Mouse (Mus musculus) gastrocnemius, postnatal 4 days (tissue): ENCODE measurements around the gene Slfn1. TPM values are rescaled to one million over a fixed set of nuclear protein-coding genes. Genes with fewer than 3 reads are reported as not detected.
"Not testable (repeated sequence)": the region's sequence is repeated elsewhere in the genome, so short reads cannot be mapped to it uniquely, and the experiment has no call there.

Experiments used
- DNase-seq, 2 experiments: peaks; one replicate each; pipeline ENCODE4 v3.0.0; 2021 to 2022; ENCODE audit warnings: low spot score in 2 of 2, mixed read lengths in 2 of 2
- long read RNA-seq, 2 experiments: library from polyadenylated mRNA; stranded (forward); transcript quantifications; one replicate each; pipeline ENCODE4 v2.0.0; 2021
- total RNA-seq, 2 experiments: library from RNA; stranded (reverse); gene quantifications; 2 replicates each; pipeline ENCODE4 v1.2.3; 2021

The Slfn1 gene
- total RNA-seq: under 1 TPM in 1 of 2 experiments, not detected in 1; 0.18 TPM
- long read RNA-seq, experiment 1: 0 reads
- long read RNA-seq, experiment 2: 0 reads

DNA sequence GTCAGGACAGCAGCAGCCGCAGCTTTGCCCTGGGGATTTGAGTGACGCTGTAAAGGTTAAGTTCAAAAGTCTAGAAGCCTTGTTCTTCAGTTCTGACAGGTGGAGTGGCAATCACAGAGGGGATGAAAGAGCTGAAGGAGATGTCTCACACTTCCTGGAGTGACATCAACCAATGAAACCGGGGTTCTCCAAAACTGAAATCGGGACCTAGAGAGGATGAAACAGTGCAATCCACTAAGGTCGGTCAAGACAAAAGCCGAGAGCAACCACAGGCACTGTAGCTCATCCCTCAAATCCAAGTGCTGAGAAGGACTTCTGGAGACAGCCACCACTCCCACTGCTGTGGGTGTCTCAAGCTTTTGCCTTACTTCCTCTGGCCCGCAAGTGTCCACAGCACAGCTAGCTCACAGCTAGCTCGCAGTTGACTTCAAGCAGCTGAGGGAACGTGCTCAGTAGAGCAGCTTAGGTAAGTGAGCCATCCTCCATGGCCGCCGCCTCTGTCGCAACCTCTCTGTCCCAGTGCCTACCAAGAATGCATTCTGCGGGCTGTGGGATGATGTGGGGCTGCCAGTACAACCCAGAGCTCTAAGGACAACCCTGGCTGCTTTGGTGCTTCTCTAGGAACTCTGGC is at the start of gene Slfn1:
Gene Slfn1, plus strand, starts transcription at position 253 of the 631 bp plus-strand sequence.
- no peak for DNase-seq

DNA sequence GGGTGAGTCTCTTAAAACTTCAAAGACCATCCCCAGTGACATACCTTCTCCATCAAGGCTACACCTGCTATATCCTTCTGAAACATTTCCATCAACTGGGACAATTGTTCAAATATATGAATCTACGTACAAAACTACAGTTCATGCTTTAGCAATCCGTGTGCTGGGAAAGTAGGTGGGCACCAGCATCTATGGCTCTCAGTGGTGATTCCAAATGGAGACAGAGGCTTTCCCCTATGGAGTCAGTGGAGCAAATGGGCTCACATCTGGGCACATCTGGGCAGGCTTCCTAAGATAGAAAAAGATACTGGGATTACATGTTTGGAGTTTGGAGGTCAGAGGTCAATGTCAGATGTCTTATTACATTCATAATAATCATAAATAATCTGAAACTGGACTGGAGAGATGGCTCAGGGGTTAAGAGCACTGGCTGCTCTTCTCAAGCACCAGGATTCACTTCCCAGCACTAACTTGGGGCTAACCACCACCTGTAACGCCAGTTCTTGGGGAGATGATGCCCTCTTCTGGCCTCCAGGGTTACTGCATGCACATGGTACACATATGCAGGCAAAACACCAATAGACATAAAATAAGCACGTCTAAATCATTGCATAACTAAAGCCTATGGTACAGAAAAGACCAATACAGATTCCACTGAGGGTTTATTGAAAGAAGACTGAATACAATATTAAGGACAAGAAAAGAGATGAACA is 48.5 kb upstream of the Slfn1 start:
- no peak for DNase-seq

DNA sequence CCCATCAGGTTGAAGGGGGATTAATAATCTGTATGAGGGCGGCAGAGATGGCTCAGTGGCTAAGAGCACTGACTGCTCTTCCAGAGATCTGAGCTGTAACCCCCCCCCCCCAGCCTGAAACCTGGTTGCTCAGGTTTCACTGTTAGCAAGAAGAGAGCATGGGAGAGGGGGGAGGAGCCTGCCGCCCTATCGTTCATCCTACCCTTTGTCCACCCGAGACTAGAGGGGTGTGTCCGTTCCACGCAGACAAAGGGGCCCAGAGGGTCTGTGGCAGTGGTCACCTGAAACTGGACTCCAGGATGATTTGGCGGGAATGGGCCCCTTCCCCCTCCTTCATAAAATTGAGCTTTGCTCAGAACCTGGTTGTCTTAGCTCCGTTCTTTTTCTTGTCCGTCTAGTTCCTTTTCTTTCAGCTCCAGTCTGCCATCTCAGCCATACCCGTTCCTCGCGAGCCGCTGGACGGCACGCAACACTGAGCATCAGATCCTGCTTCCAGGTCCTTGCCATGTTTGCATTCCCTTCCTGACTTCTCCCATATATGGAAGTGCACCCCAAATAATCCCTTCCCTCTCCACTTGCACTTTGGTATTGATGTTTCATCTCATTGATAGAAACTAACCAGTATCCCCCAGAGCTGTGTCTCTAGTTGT is 46.2 kb upstream of the Slfn1 start:
- no peak for DNase-seq

DNA sequence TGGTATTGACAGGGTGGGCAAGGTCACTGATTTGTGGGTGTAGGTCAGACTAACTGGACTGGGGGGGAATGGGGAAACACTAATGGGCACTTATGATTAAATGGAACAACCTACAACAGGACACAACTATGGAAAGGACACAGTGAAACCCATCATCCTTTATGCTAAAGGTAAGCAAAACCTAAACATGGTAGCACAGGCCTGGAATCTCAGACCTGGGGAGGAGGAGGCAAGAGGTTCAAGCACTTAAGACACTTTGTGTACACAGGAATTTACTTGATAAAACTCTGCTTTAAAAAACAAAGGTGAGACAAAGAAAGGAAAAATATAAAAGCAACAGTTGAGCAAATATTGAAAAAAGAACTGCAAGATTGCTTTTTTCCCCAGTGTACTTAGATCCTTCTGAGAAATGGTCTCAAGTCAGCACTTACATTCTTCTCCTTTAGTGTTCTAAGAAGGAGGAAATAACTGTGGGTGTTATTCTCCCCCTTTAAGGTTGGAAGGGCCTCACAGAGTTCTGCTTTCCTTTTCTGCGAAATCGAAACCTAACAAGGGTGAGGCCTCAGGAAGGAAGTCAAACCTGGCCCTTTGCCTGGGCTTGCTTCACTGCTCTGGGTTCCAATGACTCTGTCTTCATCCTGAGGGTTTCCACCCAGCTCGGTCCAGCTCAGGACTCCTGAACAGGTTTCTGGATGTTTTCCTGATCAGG is 38.8 kb upstream of the Slfn1 start:
- DNase-seq: peak in 1 of 2 experiments; percentile 53

DNA sequence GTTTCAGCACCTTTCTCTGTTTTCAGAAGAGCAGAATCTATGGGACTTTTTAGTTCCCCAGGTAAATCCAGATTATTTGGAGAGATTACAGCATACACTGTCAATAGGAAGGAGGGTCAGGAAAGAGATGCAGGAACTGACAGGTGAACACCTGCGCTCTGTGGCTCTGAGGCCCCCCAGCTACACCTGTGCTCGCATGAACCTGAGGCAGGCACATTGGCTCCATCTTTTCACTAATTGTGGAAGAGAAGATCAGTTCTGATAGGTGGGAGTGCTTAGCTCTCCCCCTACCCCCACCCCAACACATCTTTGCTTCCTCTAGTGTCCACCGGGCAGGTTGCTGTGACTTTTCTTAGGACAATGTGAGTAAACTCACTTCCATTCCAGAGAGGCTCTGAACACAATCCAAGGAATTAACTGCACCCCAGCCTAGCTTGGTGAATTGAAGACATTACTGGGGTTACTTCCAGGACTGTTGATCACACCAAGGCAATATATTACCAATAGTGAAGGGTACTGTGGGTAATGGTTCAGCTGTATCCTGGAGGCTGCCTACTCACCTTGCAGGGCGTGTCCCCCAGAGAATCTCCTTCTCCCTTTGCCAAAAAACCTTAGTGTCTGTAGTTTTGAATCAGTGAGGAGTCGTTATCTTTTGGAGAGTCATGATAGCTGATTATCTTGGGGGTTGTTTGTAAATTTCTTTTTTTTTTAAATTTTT is 38.1 kb upstream of the Slfn1 start:
- DNase-seq: peak in 1 of 2 experiments; percentile 4

DNA sequence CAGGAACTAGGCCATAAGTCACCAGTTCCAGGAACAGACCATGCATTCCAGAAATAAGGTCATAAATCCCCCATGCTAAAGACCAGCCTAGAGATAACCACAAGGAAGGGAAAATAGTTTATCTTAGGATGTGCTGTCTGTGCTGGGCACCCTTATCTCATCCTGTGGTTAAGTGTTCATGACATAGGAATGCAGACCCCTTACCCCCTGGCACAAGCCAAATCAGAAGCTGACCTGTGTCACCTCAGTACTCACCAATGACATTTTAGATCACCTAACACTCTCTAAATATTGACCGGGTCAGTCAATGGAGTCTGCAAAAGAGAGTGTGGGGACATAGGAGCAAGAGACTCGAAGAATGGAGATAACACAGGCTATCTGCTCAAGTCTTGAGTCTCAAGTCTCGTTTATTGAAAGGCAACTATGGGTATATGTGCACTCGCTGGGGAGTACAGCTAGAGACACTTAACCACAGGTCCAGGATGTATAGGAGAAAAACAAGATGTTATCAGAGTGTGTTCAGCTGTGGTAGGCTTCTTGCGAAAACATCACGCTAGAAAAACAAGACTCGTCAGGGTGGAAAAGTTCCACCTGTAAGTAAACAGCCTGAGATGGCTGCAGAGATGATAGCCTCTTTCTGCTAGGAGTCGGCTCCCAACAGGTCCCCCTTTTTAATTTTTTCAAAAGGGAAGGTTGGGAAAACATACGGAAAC is 37.0 kb upstream of the Slfn1 start:
- DNase-seq: peak in 1 of 2 experiments; percentile 3

DNA sequence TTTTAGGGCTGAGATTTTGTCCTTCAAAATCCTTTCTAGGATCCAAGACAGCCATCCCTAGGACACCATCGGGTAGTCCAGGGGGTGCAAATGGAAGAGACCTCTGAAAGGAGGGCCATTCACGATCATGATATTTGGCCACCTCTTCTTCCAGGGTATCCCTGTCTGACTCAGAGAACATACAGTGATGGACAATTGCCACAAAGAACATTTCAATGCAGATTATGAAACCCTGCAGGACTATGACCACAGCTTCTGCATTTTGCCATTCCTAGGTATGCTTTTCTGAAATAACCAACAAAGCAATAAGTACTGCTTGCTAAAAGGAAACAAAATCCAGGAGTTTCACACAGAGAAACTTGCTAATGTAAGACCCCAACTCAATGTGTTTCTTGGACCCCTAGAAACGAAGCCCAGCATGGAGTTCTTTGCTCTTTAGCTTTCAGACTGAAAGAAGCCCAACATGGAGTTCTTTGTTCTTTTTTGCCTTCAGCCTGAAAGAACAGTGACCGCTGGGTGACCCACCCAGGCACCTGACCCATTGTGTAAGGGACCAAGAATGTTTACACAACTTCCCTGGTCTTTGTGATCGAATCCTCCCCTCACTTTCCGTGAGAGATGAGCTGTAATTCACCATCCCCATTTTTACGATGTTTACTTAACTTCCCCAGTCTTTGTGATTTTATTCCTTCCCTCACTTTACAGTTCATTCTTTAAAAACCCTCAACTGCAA is 33.7 kb upstream of the Slfn1 start:
- peak in 1 of 2 experiments; percentile 3 for DNase-seq

DNA sequence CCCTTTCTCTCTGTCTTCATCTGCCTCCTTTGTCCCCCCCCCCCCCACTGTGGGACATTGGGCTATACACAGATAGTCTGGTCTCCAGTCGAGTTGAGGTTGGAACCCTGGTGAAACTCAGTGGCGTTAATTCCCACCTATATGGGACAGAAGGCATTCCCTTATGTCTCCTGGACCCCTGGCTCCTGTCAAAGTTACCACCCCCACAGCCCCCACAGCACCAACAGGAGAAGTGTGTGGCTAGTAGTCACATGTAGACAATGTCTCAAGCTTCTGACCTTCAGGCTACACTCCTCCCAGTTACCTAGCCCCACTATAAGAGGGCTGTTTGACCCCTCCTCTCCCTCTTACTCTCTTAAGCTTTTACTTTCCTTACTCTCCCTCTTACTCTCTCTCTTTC is 32.5 kb upstream of the Slfn1 start:
- peak in 1 of 2 experiments; percentile 2 for DNase-seq

DNA sequence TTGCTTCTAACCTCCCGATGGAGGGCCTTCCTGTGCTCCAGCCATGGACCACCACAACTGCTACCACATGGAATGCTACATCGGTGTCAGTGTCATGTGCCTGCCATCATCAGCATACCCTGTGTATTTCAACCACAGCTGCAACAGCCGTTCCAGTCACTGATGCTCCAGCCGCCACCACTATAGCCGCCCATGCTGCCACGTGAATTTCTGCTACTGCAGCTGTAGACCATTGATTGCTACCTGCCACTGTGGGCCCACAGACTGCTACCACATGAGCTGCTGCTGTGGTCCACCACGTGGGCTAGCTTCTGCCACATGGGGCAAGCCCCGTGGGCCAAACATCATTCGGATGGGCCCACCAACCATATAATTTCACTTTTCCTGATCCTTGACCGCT is 31.9 kb upstream of the Slfn1 start:
- peak in 1 of 2 experiments; percentile 5 for DNase-seq

DNA sequence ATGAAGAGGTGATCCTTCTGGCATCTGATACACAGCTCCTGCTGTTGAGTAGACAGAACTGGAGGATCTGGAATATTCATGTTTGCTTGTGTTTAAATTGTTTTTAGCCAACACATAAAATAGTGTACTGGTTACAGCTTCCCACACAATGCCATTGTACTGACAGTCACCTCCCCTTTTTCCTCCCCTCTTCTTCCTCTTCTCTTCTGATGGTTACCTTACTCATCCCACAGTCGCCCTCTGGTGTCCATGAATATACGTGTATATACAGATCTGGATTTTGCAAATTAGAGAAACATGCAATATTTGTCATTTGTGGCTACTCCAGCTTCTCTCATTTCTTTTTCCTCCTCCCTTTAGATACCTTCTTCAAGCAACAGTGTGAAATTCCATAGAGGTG is 1.5 kb upstream of the Slfn1 start:
- no peak for DNase-seq

DNA sequence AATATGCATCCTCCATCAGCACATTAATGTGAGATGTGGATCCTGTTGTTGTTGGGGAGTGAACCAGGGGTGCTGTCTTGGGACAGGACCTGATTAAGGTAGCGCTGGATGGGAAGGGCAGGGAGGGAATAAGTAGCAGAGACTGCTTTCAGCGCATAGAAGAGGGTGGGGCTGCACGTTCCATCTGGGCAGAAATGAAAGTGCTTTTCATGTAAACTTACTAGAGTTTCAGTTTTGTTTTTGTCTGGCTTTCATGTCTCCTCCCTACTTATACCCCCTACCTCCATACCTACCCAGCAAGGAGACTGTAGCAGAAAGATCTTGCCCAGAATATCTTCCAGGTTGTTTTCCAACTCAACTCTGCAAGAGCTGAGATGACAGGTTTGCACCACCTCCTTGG is 1.4 kb downstream of the Slfn1 start:
- DNase-seq: no peak

DNA sequence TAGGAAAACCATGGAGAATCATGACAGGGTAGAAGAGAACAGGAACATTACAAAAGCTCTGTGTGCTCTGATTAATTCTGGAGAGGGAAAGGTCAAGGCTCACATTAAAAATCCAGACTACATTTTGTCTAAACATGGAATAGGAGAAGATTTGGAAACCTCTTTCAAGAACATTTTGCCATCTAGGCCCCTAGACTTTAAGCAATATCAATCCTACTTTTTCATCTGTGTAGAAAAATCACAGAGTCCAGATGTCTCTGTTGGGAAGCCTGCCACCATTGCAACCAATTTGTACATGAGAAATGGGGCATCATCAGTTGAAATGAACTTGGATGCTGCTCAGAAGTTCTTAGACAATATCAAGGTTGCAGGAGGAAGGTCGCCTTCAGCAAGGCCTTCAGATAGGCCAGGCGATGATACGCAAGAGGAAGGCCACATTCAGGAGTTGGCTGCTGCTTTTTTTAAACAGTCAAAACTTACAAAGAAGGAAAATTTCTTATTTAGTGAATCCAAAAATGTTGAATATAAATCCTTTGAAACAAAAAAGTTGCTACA is 4.6 kb downstream of the Slfn1 start:
- no peak for DNase-seq

DNA sequence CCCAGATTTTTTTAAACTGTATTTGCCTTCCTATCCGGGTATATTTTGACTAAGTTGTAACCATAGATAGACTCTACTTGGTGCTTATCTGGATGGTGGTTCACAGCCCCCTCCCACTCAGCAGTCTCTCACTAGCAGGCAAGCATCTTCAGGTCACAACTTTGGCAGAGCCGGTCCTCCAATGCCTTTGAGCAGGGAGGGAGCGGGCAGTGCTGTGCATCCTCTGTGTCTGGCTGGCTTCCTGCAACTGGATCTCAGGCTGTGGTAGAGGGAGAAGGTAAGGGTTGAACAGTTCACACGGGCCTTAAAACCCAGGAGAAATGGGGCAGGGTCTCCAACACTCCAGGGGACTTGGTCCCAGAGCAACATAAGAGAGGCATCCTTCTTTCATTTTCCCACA is 6.5 kb downstream of the Slfn1 start:
- DNase-seq: no peak

DNA sequence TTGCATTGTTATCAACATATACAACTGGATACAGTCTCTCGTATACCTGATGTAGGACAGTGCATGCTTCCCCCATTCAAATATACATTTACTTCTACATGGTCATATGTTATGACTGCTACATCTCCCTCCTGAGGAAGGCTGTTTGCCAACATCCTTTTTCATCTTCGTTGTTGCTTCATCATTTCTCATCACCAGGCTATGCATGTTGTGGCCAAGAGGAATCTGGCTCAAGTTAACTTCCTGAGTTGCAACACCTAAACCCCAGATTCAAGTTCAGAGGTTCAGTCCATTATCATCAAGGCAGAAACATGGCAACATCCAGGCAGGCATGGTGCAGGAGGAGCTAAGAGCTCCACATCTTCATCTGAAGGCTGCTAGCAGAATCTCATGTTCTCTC is 8.3 kb downstream of the Slfn1 start:
- no peak for DNase-seq

DNA sequence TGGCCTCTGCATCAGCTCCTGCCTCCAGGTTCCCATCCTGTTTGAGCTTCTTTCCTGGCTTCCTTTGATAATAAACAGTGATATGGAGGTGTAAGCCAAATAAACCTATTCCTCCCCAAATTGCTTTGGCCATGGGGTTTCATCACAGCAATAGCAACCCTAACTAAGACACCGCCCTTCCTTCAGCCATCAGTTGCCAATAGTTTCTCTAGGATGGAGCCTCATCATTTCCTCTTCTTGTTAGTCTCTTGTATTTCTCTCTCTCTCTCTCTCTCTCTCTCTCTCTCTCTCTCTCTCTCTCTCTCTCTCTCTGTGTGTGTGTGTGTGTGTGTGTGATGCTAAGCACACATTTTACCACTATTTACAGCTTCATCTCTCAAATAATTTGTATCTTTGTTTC is 9.0 kb downstream of the Slfn1 start:
- not testable (repeated sequence) for DNase-seq

DNA sequence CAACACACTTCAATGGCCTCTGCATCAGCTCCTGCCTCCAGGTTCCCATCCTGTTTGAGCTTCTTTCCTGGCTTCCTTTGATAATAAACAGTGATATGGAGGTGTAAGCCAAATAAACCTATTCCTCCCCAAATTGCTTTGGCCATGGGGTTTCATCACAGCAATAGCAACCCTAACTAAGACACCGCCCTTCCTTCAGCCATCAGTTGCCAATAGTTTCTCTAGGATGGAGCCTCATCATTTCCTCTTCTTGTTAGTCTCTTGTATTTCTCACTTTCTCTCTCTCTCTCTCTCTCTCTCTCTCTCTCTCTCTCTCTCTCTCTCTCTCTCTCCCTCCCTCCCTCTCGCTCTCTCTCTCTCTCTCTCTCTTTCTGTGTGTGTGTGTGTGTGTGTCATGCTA is 20.6 kb downstream of the Slfn1 start:
- not testable (repeated sequence) for DNase-seq

DNA sequence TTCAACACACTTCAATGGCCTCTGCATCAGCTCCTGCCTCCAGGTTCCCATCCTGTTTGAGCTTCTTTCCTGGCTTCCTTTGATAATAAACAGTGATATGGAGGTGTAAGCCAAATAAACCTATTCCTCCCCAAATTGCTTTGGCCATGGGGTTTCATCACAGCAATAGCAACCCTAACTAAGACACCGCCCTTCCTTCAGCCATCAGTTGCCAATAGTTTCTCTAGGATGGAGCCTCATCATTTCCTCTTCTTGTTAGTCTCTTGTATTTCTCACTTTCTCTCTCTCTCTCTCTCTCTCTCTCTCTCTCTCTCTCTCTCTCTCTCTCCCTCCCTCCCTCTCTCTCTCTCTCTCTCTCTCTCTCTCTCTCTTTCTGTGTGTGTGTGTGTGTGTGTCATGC is 32.3 kb downstream of the Slfn1 start:
- not testable (repeated sequence) for DNase-seq
